Comparison of ENCODE assay signal across 8 mouse cellular contexts in the genomic region with DNA sequence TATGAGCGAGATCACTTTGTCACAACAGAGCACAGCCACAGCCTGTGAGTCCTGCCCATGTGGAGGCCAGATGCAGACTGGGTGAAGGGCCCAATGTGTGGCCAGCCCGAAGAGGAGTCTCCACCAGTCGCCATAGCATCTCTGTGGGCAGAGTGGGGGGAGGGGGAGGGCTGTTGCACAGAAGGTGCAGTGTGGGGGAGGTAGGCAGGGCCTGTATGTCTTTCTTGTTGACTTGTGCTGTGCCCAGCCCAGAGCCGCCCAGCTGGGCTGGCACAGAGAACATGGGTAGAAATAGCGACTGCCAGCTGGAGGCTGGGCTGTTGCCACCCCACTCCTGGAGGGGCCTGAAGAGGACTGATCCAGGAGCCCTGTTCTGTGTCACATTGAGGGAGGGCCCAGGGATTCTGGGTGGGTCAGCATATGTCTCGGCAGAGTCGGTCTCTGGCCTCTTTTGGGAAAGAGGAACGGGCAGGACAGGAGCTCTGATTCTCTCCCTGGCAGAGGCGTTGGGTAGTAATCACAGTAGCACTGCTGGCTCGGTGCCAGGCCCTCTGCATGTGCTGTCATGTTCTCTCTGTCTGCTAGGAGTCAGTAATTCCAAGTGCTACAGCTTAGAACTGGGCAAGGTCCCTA. TPM values are rescaled to one million over a fixed set of nuclear protein-coding genes. Genes with fewer than 3 reads are reported as not detected.
DNase-seq lines count a peak whose midpoint lies in the region; ATAC-seq and TF ChIP-seq lines count a peak whose summit lies in the region.

No protein-coding gene starts in this region.

- H3K4me1 ChIP-seq in MEL (ENCODE audit: control insufficient read depth in 1 of 2, insufficient read depth in 2 of 2, low read length in 2 of 2): 0 out of 4 replicates have a peak, but pooled peaks cover 0 to under 1% of the 10 kb centered on the region in 2 experiments

- H3K9me3 ChIP-seq in MEL (replicated peaks; ENCODE audit: insufficient read depth, low read length): no peaks in the 10 kb centered on the region

- no peak for TF ChIP-seq EP300 in MEL (IDR thresholded peaks at IDR 0.05; ENCODE audit: low read depth in 1 of 2, low read length in 2 of 2)

- no peaks in the 10 kb centered on the region for H3K79me2 ChIP-seq in MEL (ENCODE audit: control insufficient read depth, insufficient read depth, low read length, poor library complexity)

- H3K27me3 ChIP-seq in MEL (ENCODE audit: control insufficient read depth in 1 of 2, insufficient read depth in 2 of 2, low read length in 2 of 2): no peaks in the 10 kb centered on the region

- TF ChIP-seq CTCF in MEL (IDR thresholded peaks at IDR 0.05 in 2 of 3, conservative IDR thresholded peaks at IDR 0.05 in 1 of 3; ENCODE audit: control insufficient read depth in 1 of 3, insufficient read depth in 1 of 3, low read depth in 2 of 3, low read length in 3 of 3, poor library complexity in 1 of 3, severe bottlenecking in 1 of 3): no peak
- TF ChIP-seq CTCF in layer of hippocampus, adult 2 months (conservative IDR thresholded peaks at IDR 0.05): no peak

- DNase-seq in MEL (ENCODE audit: low read depth, low spot score): peak; percentile 36
- DNase-seq in cerebellum, adult 11-12 months: peak; percentile 93
- peak; percentile 66 to 69 for DNase-seq in frontal cortex, postnatal 14 days (ENCODE audit: low spot score in 2 of 2)
- DNase-seq in heart, postnatal 36 days: peak; percentile 69 to 73
- DNase-seq in layer of hippocampus, adult 2 months (ENCODE audit: low spot score in 2 of 2): peak; percentile 73 to 76
- peak; percentile 72 for DNase-seq in lung, postnatal 14 days
- peak; percentile 81 for DNase-seq in skeletal muscle tissue, adult 2 months (ENCODE audit: low read depth, low spot score)

- H3K36me3 ChIP-seq in MEL (ENCODE audit: control insufficient read depth in 1 of 2, insufficient read depth in 2 of 2, low read length in 2 of 2): no peaks in the 10 kb centered on the region

- no peak for ATAC-seq in activated CD4-positive, CD25-positive, alpha-beta regulatory T cell, adult 4 months

- TF ChIP-seq POLR2A in MEL (IDR thresholded peaks at IDR 0.05; ENCODE audit: control insufficient read depth in 1 of 2, insufficient read depth in 1 of 2, low read depth in 1 of 2, low read length in 2 of 2, poor library complexity in 1 of 2): no peak

- H3K27ac ChIP-seq in MEL (ENCODE audit: control insufficient read depth, low read depth, low read length): no peak overlapping the region
- H3K27ac ChIP-seq in layer of hippocampus, adult 2 months: peak overlapping the region; percentile 97

- no peak for TF ChIP-seq RAD21 in MEL (IDR thresholded peaks at IDR 0.05; ENCODE audit: low read depth, low read length)

- intact Hi-C loops in heart, postnatal 36 days (cut with DNase I): no loop called here

- no peak overlapping the region for H3K9ac ChIP-seq in MEL (ENCODE audit: control insufficient read depth, low read depth, low read length, poor library complexity, severe bottlenecking)

- H3K4me3 ChIP-seq in MEL (ENCODE audit: control insufficient read depth in 1 of 2, insufficient read depth in 1 of 2, low read depth in 2 of 2, low read length in 2 of 2): no peak overlapping the region
- H3K4me3 ChIP-seq in layer of hippocampus, adult 2 months: no peak overlapping the region

TF ChIP-seq in MEL, 35 proteins besides CTCF, POLR2A, EP300 and RAD21:
- TF ChIP-seq TCF12 (IDR thresholded peaks at IDR 0.05; ENCODE audit: low read depth, low read length): no peak
- TF ChIP-seq UBTF (IDR thresholded peaks at IDR 0.05; ENCODE audit: borderline replicate concordance, insufficient read depth, low read depth, low read length): no peak
- no peak for TF ChIP-seq JUND (IDR thresholded peaks at IDR 0.05; ENCODE audit: low read depth, low read length)
- no peak for TF ChIP-seq ZMIZ1 (IDR thresholded peaks at IDR 0.05; ENCODE audit: low read depth, low read length)
- TF ChIP-seq ZC3H11A (IDR thresholded peaks at IDR 0.05; ENCODE audit: low read depth, low read length): no peak
- no peak for TF ChIP-seq HCFC1 (IDR thresholded peaks at IDR 0.05; ENCODE audit: low read depth, low read length)
- TF ChIP-seq MAZ (IDR thresholded peaks at IDR 0.05; ENCODE audit: low read depth, low read length): no peak
- TF ChIP-seq POLR2AphosphoS5 (IDR thresholded peaks at IDR 0.05; ENCODE audit: borderline replicate concordance, low read depth, low read length): no peak
- no peak for TF ChIP-seq MAX (IDR thresholded peaks at IDR 0.05; ENCODE audit: low read length)
- no peak for TF ChIP-seq ELF1 (IDR thresholded peaks at IDR 0.05; ENCODE audit: low read depth, low read length)
- no peak for TF ChIP-seq POLR2AphosphoS2 (IDR thresholded peaks at IDR 0.05; ENCODE audit: low read length)
- no peak for TF ChIP-seq MYB (IDR thresholded peaks at IDR 0.05; ENCODE audit: low read depth, low read length)
- no peak for TF ChIP-seq TBP (IDR thresholded peaks at IDR 0.05; ENCODE audit: low read depth, low read length)
- TF ChIP-seq MAFK (IDR thresholded peaks at IDR 0.05; ENCODE audit: borderline replicate concordance, low read depth, low read length): no peak
- no peak for TF ChIP-seq RCOR1 (IDR thresholded peaks at IDR 0.05; ENCODE audit: low read depth, low read length)
- TF ChIP-seq BHLHE40 (IDR thresholded peaks at IDR 0.05; ENCODE audit: borderline replicate concordance, low read depth, low read length): no peak
- no peak for TF ChIP-seq NELFE (IDR thresholded peaks at IDR 0.05; ENCODE audit: low read depth, low read length)
- TF ChIP-seq CHD1 (IDR thresholded peaks at IDR 0.05; ENCODE audit: low read depth, low read length): no peak
- TF ChIP-seq USF2 (IDR thresholded peaks at IDR 0.05; ENCODE audit: borderline replicate concordance in 1 of 2, insufficient read depth in 1 of 2, low read depth in 1 of 2, low read length in 2 of 2): no peak

RNA-seq across cellular contexts. Expression of a gene that starts 18.2 kb away (rescaled TPM):
- 10.5 and 14.5 TPM in 2 replicates for total RNA-seq in MEL (2012; rRNA removed)
- 10 to 100 TPM in 1 of 2 experiments, not detected in 1; 17.6 TPM for polyA plus RNA-seq in MEL (2012; ENCODE audit: insufficient read depth in 1 of 2, insufficient read length in 2 of 2, low read depth in 1 of 2, low replicate concordance in 2 of 2, missing spikeins in 1 of 2)
- 10 to 100 TPM in 1 of 2 experiments, 1 to 10 TPM in 1; 9.5 to 10.5 TPM for total RNA-seq in heart, postnatal 36 days (2021)
- total RNA-seq in layer of hippocampus, adult 2 months (2021): 100 to 1,000 TPM; 285 to 294 TPM
- polyA plus RNA-seq in activated CD4-positive, CD25-positive, alpha-beta regulatory T cell, adult 4 months (2017; shearing (Covaris generic)): 1 to 10 TPM in 1 of 2 experiments, under 1 TPM in 1; 0.53 to 1.4 TPM

RNA-seq across cellular contexts. Expression of a gene that starts 50.4 kb away (rescaled TPM):
- total RNA-seq in MEL (2012; rRNA removed): 0.03 TPM in 1 of 2 replicates, not detected in the other
- polyA plus RNA-seq in MEL (2012; ENCODE audit: insufficient read depth in 1 of 2, insufficient read length in 2 of 2, low read depth in 1 of 2, low replicate concordance in 2 of 2, missing spikeins in 1 of 2): under 1 TPM in 1 of 2 experiments, not detected in 1; 0.18 TPM
- total RNA-seq in heart, postnatal 36 days (2021): 10 to 100 TPM; 12.5 to 16.2 TPM
- total RNA-seq in layer of hippocampus, adult 2 months (2021): under 1 TPM; 0.32 to 0.51 TPM
- under 1 TPM; 0.48 to 0.53 TPM for polyA plus RNA-seq in activated CD4-positive, CD25-positive, alpha-beta regulatory T cell, adult 4 months (2017; shearing (Covaris generic))

Comparison
In these comparisons a context has a peak if more than half of its experiments do, and no peak if none do; other contexts are left out.
1. DNase-seq: peak in every context shown above with its lines; median percentile 93 in cerebellum, adult 11-12 months; 81 in skeletal muscle tissue, adult 2 months; 74 in layer of hippocampus, adult 2 months; 72 in lung, postnatal 14 days; 71 in heart, postnatal 36 days; 68 in frontal cortex, postnatal 14 days; 36 in MEL.
2. RNA of a gene that starts 18.2 kb away (total RNA-seq): 285 to 294 TPM in layer of hippocampus, adult 2 months; 10.5 to 14.5 TPM in MEL and 9.5 to 10.5 TPM in heart, postnatal 36 days; every median in the first group is over 10 times any median in the second.
3. RNA of a gene that starts 50.4 kb away (total RNA-seq): 12.5 to 16.2 TPM in heart, postnatal 36 days; 0.32 to 0.51 TPM in layer of hippocampus, adult 2 months and 0.03 TPM in MEL; every median in the first group is over 4 times any median in the second.